Mouse (Mus musculus) left cerebral cortex, postnatal 4 days (tissue): Measurements from ENCODE around the gene Eepd1. TPM values are rescaled to one million over a fixed set of nuclear protein-coding genes. Genes with fewer than 3 reads are reported as not detected.

Experiments used
- DNase-seq: peaks from one replicate; pipeline ENCODE4 v3.0.0-alpha.2; 2022
- intact Hi-C: fragments of 180-260 bp; cut with DNase I; formaldehyde crosslinking; loops from one replicate; pipeline ENCODE4 v1.15.1; 2025
- total RNA-seq, 2 experiments: library from RNA; stranded (reverse); gene quantifications; 2 replicates each; pipeline ENCODE4 v1.2.3; 2021

Eepd1 gene
- total RNA-seq, 2 experiments from 2014 or later, result 17.2 to 17.5 TPM

DNA sequence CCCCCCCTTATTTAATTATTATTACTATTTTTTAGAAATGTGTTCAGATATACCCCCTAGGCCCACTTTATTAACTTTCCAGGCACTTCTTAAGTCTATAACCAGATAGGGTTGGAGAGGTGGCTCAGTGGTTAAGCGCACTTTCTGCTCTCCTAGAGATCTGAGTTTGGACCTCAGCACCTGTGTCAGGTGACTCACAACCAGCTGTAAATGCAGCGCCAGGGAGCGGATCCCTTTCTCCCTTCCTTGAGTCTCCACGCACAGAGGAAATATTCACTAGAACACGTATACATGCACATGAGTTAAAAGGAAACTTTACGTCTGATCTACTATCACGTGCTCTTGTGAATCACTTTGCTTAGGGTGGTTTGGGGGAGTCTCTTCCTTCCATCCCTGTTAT is 88.7 kb downstream of the Eepd1 start:
- no peak for DNase-seq
- intact Hi-C loops, result no loop called here

DNA sequence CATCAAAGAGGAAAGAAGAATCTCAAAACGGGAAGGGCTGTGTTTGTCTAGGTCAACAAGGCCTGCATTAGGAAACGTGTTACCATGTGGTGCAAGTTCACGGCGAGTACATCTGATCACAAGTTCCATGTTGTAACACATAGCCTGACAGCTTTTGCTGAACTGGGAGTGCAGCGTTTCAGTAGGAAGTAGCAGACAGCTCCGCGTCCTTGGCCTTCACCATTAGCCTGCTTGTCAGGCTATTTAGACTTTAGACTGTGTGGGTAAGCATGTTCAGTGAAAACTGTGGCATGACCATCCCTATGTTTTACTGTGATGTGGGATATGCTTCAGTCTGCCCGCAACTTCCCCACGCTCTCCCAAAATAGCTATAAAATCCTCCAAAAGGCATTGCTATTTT is 89.1 kb downstream of the Eepd1 start:
- no peak for DNase-seq

DNA sequence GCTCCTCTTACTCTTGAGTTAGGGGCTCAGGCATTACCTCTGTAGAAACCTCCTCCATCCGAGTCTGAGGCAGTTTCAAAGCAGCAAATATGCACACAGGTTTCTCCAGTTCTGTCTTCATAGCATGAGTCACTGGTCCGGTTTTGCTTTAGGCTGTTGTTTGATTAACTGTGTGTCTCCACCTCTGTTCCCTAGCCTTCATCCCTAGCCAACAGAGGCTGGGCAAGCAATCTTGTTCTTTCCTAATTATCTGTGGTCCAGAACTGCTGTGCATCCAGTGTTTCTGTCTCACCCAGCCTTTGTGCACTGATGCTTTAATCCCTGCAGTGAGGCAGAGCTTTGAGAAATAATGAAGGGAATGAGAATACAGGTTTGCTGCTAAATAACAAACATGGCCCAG is 90.0 kb downstream of the Eepd1 start:
- intact Hi-C loops, result no loop called here
- DNase-seq, result no peak

More for the DNA sequence above, 89.1 kb downstream of the Eepd1 start:
- intact Hi-C loops, result no loop called here

DNA sequence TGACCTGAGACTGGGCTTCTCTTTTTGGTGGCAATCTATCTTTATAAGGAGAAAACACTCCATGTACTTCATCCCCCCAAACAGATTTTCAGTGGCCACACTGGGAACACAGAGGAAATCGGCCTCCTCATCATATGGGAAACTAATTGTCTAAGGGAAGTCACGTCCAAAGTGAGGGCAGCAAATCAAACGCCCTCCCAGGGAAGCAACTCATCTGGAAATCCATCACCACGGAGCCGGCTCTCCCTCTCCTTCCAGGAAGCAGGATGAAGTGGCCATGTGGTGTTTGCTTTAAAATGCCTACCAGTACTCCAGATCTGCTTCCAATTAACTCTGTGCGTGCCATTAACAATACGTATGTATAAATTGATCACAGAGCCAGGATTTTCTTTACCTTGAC is 92.4 kb downstream of the Eepd1 start:
- intact Hi-C loops, result no loop called here

DNA sequence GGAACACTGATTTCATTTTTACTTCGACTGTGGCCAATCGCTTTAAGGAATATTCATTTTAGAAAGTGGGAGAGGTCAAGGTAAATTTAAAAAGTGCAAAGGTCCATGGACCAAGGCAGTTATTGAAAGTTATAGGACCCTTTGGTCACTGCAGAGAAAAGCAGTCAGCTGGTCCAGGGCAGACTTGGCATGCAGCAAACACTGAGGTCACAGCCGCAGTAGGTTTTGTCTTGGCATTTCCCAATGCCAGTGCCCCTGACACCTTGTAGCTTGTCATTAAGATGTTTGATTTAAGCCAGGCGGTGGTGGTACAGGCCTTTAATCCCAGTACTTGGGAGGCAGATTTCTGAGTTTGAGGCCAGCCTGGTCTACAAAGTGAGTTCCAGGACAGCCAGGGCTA is 92.8 kb downstream of the Eepd1 start:
- intact Hi-C loops, result no loop called here
- no peak for DNase-seq

More for the DNA sequence above, 92.4 kb downstream of the Eepd1 start:
- DNase-seq, result no peak

DNA sequence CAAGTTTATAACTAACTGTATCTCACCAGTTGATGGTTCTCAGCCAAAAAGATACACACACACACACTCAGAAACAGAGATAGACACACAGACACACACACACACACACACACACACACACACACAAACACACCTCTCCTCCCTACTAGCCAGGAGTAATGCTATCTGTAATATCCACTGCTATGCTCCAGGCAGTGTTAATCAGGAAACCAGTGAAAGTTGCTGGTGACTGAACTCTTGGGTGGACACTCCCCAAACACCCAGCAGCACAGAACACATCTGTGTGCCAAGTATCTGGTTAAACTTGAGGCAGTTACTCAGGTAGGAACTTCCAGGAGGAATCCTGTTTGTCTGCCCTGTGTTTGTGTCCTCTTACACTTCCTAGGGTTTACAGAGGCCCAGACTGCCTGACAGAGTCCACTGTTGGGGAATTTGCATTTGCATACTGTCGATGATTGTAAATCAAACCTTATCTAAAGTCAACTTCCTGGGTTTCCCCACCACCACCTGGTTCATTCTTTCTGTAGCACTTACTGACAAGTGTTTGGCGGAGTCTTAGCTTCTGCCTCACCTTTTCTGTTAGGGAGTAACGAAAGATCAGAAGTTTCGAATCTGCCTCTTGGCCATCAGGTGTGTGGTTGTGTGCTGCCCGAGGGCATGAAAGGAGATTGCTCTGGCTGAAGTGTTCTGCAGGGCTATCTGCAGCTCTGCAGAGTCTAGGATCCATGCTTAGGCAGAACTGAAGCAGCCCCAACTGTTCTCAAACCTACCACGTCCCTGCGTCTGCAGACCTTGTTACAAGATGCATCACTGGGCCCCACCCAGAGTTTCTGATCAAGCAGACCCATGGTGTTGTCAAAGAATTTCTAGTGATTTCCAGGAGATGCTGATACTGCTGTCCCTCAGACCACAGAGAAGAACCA is 97.6 kb downstream of the Eepd1 start:
- DNase-seq, result no peak
- intact Hi-C loops, result no loop called here

DNA sequence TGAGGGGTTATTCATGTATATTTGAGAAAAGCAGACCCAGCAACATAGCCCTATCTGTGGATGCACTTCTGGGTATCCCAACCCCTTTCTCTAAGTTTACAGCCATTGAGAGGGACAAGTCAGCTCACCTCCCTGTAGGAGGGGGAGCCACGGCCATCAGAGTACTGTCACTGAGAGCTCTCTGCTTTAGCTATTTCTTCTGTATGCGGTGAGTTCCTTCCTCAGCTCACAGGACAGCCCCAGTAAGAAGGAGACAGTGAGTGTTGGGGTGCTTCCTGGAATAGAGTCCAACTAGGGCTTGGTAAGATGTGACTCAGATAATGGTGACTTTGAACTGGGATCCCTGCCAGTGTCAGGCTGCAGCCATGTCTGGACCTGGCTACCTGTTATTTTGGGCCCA is 102.3 kb downstream of the Eepd1 start:
- intact Hi-C loops, result no loop called here

DNA sequence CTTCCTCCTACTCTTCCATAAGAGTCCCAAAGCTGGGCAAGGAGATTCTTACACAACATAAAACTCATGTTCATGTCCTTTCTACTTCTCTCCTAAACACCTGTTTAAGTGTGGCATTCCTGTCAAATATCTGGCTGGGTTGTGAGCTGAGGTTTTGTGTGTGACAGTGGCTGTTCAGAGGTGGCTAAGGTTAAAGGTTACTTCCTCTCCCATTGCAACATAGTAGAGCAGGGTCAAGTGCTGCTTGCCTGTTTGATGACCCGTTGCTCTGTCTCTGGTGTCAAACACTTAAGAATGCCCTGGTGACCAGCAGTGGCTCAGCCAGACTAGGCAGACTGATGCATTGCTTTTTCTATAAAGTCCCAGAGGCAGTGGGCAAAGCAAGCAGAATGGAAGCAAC is 104.3 kb downstream of the Eepd1 start:
- intact Hi-C loops, result no loop called here
- DNase-seq, result no peak

More for the DNA sequence above, 102.3 kb downstream of the Eepd1 start:
- no peak for DNase-seq

DNA sequence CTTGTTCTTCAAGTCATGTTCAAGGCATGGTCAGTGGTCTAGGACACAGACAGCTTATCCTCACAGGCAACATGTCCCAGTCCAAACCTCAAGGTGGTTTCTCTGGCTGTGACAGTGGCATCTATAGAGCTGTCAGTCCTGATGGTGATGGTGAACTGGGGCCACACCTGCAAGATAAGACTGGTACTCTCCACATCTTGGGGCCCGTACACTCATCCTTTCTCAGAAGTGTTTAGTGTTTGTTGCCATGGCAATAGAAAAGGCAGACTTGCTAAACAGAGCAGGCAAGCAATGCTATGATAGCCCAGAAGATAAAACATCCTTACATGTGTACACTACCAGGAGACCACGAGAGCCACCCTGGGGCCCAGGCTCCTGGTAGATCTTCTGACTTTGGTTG is 107.2 kb downstream of the Eepd1 start:
- intact Hi-C loops, result no loop called here
- DNase-seq, result no peak

DNA sequence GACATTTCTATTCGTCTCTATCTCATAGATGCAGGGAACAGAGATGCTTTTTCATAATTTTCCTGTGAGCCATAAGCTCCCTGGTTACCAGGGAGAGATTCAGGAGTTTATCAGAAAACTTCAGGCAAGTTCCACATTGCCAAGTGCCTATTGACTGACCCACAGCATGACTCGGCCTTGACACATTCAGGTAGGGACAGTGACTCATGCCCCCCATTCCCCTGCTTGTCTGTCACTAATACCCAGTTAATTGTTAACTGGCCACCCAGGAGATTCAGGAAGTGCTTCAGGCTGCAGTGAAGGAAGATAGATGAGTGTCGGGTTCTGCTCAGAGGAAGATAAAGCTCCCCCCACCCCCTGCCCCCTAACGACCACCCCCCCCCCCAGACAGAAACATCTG is 109.4 kb downstream of the Eepd1 start:
- intact Hi-C loops, result loop anchor here (5.0 kb wide), 1 partner anchor 423 kb away; no protein-coding TSS in a partner anchor

DNA sequence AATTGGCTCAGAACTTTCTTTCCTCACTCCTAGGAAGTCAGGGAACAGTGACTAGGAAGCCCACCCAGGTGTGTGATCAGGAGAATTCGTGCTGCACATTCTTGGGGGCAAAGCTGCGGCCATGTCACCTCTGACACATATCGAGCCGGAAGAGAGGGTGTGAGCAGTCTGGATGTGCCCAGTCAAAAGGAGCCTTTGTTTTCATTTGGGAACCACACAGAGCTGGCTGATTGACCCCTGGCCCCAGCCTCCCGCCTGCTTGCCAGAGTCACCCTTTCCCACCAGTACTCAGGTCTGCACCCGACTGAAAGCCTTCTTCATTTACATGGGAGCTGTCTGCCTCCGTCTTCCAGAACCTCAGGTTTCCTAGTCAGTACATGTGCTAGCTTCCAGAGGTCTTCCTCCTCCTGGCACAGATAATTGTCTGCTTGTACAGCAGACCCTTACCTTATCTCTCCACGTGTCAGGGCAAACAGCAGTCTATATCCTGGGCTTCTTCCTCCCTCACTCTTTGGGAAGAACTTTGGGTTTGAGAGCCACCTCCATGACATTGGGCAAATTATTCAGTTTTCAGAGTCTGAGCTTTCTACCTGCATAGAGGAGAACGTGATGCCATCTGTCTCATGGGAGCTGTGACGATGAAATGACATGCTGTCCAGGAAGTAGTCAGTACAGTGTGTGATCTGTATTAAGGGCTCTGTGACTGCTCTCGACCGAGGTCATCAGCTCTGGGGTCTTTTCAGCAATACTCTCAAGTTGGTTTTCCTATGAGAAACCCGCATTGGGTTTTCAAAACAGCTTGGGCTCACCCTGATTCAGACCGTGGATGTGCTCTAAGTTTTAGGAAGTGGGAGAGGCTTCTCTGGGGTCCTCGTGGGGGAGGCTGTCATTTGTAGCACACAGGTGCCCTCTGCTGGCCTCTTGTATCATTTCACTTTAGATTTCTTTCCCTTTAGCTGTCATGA is 110.3 kb downstream of the Eepd1 start:
- DNase-seq, result peak; percentile 46
- intact Hi-C loops, result loop anchor here (2.0 to 5.0 kb wide), 2 partner anchors 273 to 424 kb away; no protein-coding TSS in a partner anchor

More for the DNA sequence above, 109.4 kb downstream of the Eepd1 start:
- DNase-seq, result no peak

DNA sequence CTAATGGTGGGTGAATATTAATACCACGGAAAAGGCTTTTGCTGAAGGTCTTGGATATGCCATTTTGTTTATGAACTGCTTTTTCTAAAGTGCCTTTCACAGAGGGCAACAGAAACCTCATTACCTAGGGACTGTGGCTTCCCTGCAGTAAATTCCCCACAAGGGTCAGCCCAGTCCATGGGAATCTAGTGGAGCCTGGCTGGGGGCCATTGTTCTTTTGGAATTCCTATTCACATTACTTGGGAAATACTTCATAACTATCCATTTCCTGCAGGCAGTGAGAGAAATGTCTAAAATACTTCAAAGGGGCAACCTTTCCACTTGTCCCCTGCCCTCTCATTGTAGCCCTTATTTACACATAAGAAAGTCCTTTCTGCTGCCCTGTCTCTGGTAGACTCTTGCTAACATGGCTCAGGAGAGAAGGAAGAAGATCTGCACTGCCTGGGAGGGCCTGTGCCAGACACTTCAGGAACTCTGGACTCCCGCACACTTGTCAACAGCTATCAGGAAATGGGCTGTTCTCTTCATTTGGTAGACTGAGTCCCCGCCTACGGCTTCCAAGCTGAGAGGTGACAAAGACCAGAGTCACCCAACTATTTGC is 111.1 kb downstream of the Eepd1 start:
- no peak for DNase-seq
- intact Hi-C loops, result loop anchor here (2.0 to 5.0 kb wide), 2 partner anchors 274 to 425 kb away; no protein-coding TSS in a partner anchor

DNA sequence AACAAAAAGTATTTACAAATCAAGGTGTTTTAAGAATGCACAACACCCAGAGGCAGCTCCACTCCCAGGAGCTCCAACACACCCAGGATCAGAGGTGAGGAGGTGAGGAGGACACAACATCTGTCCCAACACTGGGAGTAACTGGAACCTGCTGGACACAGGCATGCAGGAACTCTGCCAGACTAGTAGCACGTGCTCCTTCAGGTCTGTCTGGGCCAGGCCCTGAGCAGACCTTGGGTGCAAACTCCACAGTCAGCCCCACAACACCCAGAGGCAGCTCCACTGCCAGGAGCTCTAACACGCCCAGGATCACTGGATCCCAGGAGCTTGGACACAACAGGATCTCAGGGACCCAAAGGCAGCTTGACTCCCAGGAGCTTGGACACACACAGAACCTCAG is 143.4 kb downstream of the Eepd1 start:
- intact Hi-C loops, result no loop called here
- DNase-seq, result no peak

DNA sequence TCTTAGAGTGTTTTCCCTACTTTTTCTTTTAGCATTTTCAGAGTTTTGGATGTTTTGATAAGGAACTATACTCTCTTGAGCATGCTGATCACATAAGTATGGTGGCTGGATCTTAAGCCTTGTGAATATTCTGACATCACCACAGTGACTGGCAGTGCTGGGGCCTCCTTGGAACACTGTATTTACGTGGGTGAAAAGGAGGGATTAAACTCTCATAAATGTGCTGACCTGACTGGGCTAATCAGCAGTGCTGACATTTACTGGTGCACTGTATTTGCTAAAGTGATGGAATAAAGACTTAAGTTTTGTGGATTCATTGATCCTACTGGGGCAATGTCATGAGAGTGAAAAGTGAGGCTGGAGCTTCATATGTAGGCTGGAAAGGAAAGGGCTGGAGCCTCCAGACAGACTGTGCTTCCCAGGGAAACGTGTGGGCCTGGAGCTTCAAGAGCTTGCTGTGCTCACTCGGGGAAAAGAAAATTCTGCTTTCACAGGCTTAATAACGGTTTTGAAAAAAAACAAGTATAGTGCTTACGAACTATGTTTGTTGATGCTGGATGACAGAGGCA is 148.3 kb downstream of the Eepd1 start:
- DNase-seq, result no peak
- intact Hi-C loops, result no loop called here

Other genes starting within 250 kb of the Eepd1 start
- 100 to 1,000 TPM; 219 to 231 TPM for gene Sept7, start 229.1 kb upstream of the Eepd1 start, total RNA-seq